Mouse (Mus musculus): ENCODE data around the gene Neb. TPM values are rescaled to one million over a fixed set of nuclear protein-coding genes. Genes with fewer than 3 reads are reported as not detected.

The Neb gene
- polyA plus RNA-seq, 1 experiment from 2014 or later, result 0.64 TPM

- Histone ChIP-seq H3K4me2 (replicated peaks) (no peak overlapping the region), H3K27ac (replicated peaks) (no peak overlapping the region), H3K9ac (replicated peaks) (no peak overlapping the region), H3K27me3 (no peaks in the 10 kb centered on the region), H3K4me1 (no peaks in the 10 kb centered on the region), H3K9me3 (peaks cover 34% of the 10 kb centered on the region), H3K4me3 (no peak overlapping the region), H3K36me3 (peaks cover 82% of the 10 kb centered on the region)
- no peak for ATAC-seq (ENCODE audit: low FRiP score, low read depth)
- 97% methylated on average over 5 of the region's 5 CpGs for WGBS
These were observed 34.3 kb upstream of the Neb start for GRCm38 (mm10) chr2:52412524-52413037.

GRCm38 (mm10) chr2:52406480-52406879, 28.2 kb upstream of the Neb start:
- Histone ChIP-seq H3K4me3 (no peak overlapping the region), H3K27me3 (no peaks in the 10 kb centered on the region), H3K27ac (replicated peaks) (no peak overlapping the region), H3K4me2 (replicated peaks) (no peak overlapping the region), H3K9me3 (peaks cover 21% of the 10 kb centered on the region), H3K4me1 (no peaks in the 10 kb centered on the region), H3K9ac (replicated peaks) (no peak overlapping the region), H3K36me3 (peaks cover 75% of the 10 kb centered on the region)
- no peak for ATAC-seq (ENCODE audit: low FRiP score, low read depth)
- 93% methylated on average over 1 of the region's 1 CpGs for WGBS

DNA sequence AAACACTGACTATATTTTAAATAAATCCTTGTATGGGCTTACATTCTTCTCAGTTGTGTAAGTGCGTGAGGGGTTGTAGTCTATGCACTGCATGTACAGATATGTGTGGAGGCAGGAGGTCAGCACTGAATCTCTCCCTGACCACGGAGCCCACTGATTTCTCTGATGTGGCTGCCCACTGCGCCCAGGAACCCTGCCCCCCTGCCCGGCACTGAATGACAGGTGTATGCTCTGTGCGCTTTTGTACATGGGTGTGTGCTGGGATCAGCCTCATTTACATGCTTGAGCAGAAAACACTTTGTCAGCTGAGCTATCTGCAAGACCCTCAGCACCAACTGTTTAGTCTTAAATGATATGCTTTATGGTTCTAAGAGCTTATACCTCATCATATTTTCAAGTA, 27.0 kb upstream of the Neb start:
- 96% methylated on average over 5 of the region's 5 CpGs for WGBS
- Histone ChIP-seq H3K9me3 (peaks cover 9% of the 10 kb centered on the region), H3K9ac (replicated peaks) (no peak overlapping the region), H3K4me2 (replicated peaks) (no peak overlapping the region), H3K27ac (replicated peaks) (no peak overlapping the region), H3K4me1 (no peaks in the 10 kb centered on the region), H3K27me3 (no peaks in the 10 kb centered on the region), H3K4me3 (no peak overlapping the region), H3K36me3 (peaks cover 68% of the 10 kb centered on the region)
- no peak for ATAC-seq (ENCODE audit: low FRiP score, low read depth)

DNA sequence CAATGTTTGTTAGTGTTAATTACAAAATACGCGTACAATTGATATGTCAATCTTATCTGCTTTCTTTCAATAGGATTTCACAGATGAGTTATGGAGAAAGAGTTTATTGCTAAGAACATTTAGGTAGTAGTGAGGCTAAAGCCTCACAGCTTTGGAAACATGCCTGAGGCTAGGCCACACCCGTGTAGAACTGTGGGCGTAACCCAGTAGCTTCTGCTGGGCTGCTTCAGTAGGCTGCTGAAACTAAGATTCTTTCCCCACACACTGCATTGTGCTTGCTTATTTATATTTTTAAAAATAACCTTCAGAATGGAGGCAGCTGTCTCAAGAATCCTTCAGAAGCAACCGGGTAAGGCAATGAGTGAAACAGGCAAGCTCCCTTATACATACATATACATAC, 16.3 kb upstream of the Neb start:
- H3K4me2 ChIP-seq (replicated peaks), result no peak overlapping the region
- H3K36me3 ChIP-seq, result peaks cover 6% of the 10 kb centered on the region; the same call in 1 of the 2 replicates
- no peaks in the 10 kb centered on the region for H3K9me3 ChIP-seq
- no peaks in the 10 kb centered on the region for H3K4me1 ChIP-seq
- H3K27me3 ChIP-seq, result no peaks in the 10 kb centered on the region
- WGBS, result 93% methylated on average over 5 of the region's 5 CpGs
- H3K27ac ChIP-seq (replicated peaks), result no peak overlapping the region
- ATAC-seq (ENCODE audit: low FRiP score, low read depth), result no peak
- no peak overlapping the region for H3K9ac ChIP-seq (replicated peaks)
- no peak overlapping the region for H3K4me3 ChIP-seq

GRCm38 (mm10) chr2:52390415-52390975, 12.2 kb upstream of the Neb start:
- H3K27ac ChIP-seq (replicated peaks), result no peak overlapping the region
- WGBS, result 83% methylated on average over 2 of the region's 2 CpGs
- H3K4me2 ChIP-seq (replicated peaks), result no peak overlapping the region
- H3K36me3 ChIP-seq, result no peaks in the 10 kb centered on the region
- H3K27me3 ChIP-seq, result no peaks in the 10 kb centered on the region
- no peaks in the 10 kb centered on the region for H3K4me1 ChIP-seq
- ATAC-seq (ENCODE audit: low FRiP score, low read depth), result no peak
- H3K4me3 ChIP-seq, result no peak overlapping the region
- no peak overlapping the region for H3K9ac ChIP-seq (replicated peaks)
- no peaks in the 10 kb centered on the region for H3K9me3 ChIP-seq

DNA sequence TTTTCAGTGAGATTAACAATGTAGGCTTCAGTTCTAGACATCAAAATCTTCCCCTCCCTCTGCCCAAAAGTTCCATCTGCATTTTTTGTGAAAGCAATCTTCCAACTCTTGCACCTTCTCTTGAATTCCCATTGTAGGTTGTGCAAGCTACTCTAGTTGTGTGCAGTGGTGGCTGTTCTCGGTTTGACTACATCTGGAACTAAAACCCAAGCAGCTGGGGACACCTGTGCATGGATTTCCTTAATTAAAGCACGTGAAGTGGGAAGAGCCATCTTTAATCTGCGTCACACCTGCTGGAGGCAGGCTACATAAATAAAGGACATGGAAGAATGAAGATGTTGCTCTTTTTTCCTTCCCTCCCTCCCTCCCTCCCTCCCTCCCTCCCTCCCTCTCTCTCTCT, 11.7 kb upstream of the Neb start:
- no peak for ATAC-seq (ENCODE audit: low FRiP score, low read depth)
- 74% methylated on average over 3 of the region's 3 CpGs for WGBS
- H3K4me2 ChIP-seq (replicated peaks), result no peak overlapping the region
- H3K9me3 ChIP-seq, result no peaks in the 10 kb centered on the region
- H3K27me3 ChIP-seq, result no peaks in the 10 kb centered on the region
- no peak overlapping the region for H3K4me3 ChIP-seq
- H3K9ac ChIP-seq (replicated peaks), result no peak overlapping the region
- no peaks in the 10 kb centered on the region for H3K4me1 ChIP-seq
- no peaks in the 10 kb centered on the region for H3K36me3 ChIP-seq
- no peak overlapping the region for H3K27ac ChIP-seq (replicated peaks)

GRCm38 (mm10) chr2:52386451-52386850, 8.2 kb upstream of the Neb start:
- H3K4me3 ChIP-seq, result no peak overlapping the region
- H3K9ac ChIP-seq (replicated peaks), result no peak overlapping the region
- no peaks in the 10 kb centered on the region for H3K36me3 ChIP-seq
- no peak for ATAC-seq (ENCODE audit: low FRiP score, low read depth)
- no peak overlapping the region for H3K4me2 ChIP-seq (replicated peaks)
- no peaks in the 10 kb centered on the region for H3K9me3 ChIP-seq
- 89% methylated on average over 6 of the region's 6 CpGs for WGBS
- no peak overlapping the region for H3K27ac ChIP-seq (replicated peaks)
- no peaks in the 10 kb centered on the region for H3K27me3 ChIP-seq
- H3K4me1 ChIP-seq, result no peaks in the 10 kb centered on the region

GRCm38 (mm10) chr2:52386037-52386436, 7.8 kb upstream of the Neb start:
- no peak overlapping the region for H3K27ac ChIP-seq (replicated peaks)
- no peak overlapping the region for H3K9ac ChIP-seq (replicated peaks)
- no peaks in the 10 kb centered on the region for H3K27me3 ChIP-seq
- ATAC-seq (ENCODE audit: low FRiP score, low read depth), result no peak
- H3K4me2 ChIP-seq (replicated peaks), result no peak overlapping the region
- no peaks in the 10 kb centered on the region for H3K36me3 ChIP-seq
- no peaks in the 10 kb centered on the region for H3K4me1 ChIP-seq
- no peaks in the 10 kb centered on the region for H3K9me3 ChIP-seq
- no peak overlapping the region for H3K4me3 ChIP-seq
- 70% methylated on average over 7 of the region's 7 CpGs for WGBS

DNA sequence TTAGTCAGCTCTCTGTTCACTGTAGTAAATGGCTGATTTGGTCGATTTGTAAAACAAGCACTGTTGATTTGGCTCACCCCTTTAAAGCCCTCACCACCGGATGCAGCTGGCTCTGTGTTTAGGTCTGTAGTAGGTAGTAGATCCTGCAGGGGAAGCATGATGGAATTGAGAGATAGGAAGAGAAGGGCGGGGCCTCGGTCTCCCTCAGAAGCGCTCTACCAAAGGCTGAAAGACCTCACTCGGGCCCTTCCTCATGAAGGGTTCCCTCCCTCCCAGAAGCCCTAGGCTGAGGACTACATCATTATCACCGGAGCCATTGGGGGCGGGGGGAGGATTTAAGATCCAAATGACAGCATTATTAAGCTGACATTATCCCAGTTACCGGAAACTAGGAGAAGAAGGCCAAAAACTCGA, 581 bp upstream of the Neb start:
- H3K4me2 ChIP-seq (replicated peaks), result no peak overlapping the region
- WGBS, result 77% methylated on average over 10 of the region's 10 CpGs

GRCm38 (mm10) chr2:52377706-52378447, 397 bp downstream of the Neb start:
- H3K27ac ChIP-seq (replicated peaks), result no peak overlapping the region
- H3K4me1 ChIP-seq, result no peaks in the 10 kb centered on the region
- H3K9me3 ChIP-seq, result no peaks in the 10 kb centered on the region
- no peaks in the 10 kb centered on the region for H3K27me3 ChIP-seq
- H3K4me3 ChIP-seq, result no peak overlapping the region
- WGBS, result 57% methylated on average over 13 of the region's 13 CpGs
- no peak overlapping the region for H3K9ac ChIP-seq (replicated peaks)
- no peaks in the 10 kb centered on the region for H3K36me3 ChIP-seq
- no peak for ATAC-seq (ENCODE audit: low FRiP score, low read depth)
- no peak overlapping the region for H3K4me2 ChIP-seq (replicated peaks)

More for the DNA sequence above, 581 bp upstream of the Neb start:
- Histone ChIP-seq H3K4me1 (no peaks in the 10 kb centered on the region), H3K36me3 (no peaks in the 10 kb centered on the region), H3K27ac (replicated peaks) (no peak overlapping the region), H3K9ac (replicated peaks) (no peak overlapping the region), H3K4me3 (no peak overlapping the region), H3K27me3 (no peaks in the 10 kb centered on the region), H3K9me3 (no peaks in the 10 kb centered on the region)
- no peak for ATAC-seq (ENCODE audit: low FRiP score, low read depth)

GRCm38 (mm10) chr2:52374706-52375105, 3.6 kb downstream of the Neb start:
- Histone ChIP-seq H3K4me1 (no peaks in the 10 kb centered on the region), H3K9ac (replicated peaks) (no peak overlapping the region), H3K9me3 (no peaks in the 10 kb centered on the region), H3K4me2 (replicated peaks) (no peak overlapping the region), H3K27me3 (no peaks in the 10 kb centered on the region), H3K27ac (replicated peaks) (no peak overlapping the region), H3K36me3 (no peaks in the 10 kb centered on the region), H3K4me3 (no peak overlapping the region)
- 94% methylated on average over 6 of the region's 6 CpGs for WGBS
- ATAC-seq (ENCODE audit: low FRiP score, low read depth), result no peak

GRCm38 (mm10) chr2:52372480-52372879, 5.8 kb downstream of the Neb start:
- WGBS, result 82% methylated on average over 6 of the region's 6 CpGs
- no peaks in the 10 kb centered on the region for H3K36me3 ChIP-seq
- no peak overlapping the region for H3K4me2 ChIP-seq (replicated peaks)
- H3K4me1 ChIP-seq, result no peaks in the 10 kb centered on the region
- no peak overlapping the region for H3K4me3 ChIP-seq
- H3K9me3 ChIP-seq, result no peaks in the 10 kb centered on the region
- H3K27me3 ChIP-seq, result no peaks in the 10 kb centered on the region
- H3K9ac ChIP-seq (replicated peaks), result no peak overlapping the region
- H3K27ac ChIP-seq (replicated peaks), result no peak overlapping the region
- no peak for ATAC-seq (ENCODE audit: low FRiP score, low read depth)
